Mouse (Mus musculus) forebrain, embryonic 11.5 days (tissue): ENCODE data around the gene Dbndd2. TPM values are rescaled to one million over a fixed set of nuclear protein-coding genes. Genes with fewer than 3 reads are reported as not detected.

ENCODE experiments used
- ATAC-seq: fragments of 200-750 bp; cut with Nextera tagmentation; replicated peaks from 2 replicates; pipeline ENCODE4 v1.8.0; 2017; ENCODE audit warnings: moderate TSS enrichment; ENCODE audit not compliant: low FRiP score
- DNase-seq: peaks from one replicate; pipeline ENCODE4 v3.0.0-alpha.2; 2017; ENCODE audit warnings: low spot score
- H3K27ac ChIP-seq: fragments of 300-500 bp; sonication (generic); 2 replicates; pipeline ENCODE4 v1.5.1; 2014; ENCODE audit warnings: low read depth, low read length
- H3K27me3 ChIP-seq: fragments of 300-500 bp; sonication (generic); 2 replicates; pipeline ENCODE4 v1.6.1; 2014; ENCODE audit warnings: mild to moderate bottlenecking, low read length, mixed read lengths; ENCODE audit not compliant: control insufficient read depth, insufficient read depth
- H3K36me3 ChIP-seq: fragments of 300-500 bp; sonication (generic); 2 replicates; pipeline ENCODE4 v1.6.1; 2014; ENCODE audit warnings: mild to moderate bottlenecking, low read length, moderate library complexity, mixed read lengths; ENCODE audit not compliant: control insufficient read depth, insufficient read depth
- H3K4me1 ChIP-seq: fragments of 300-500 bp; sonication (generic); replicated peaks from 2 replicates; pipeline ENCODE4 v1.6.1; 2014; ENCODE audit warnings: low read length, mixed read lengths; ENCODE audit not compliant: control insufficient read depth, insufficient read depth
- H3K4me2 ChIP-seq: fragments of 300-500 bp; sonication (generic); 2 replicates; pipeline ENCODE4 v1.6.1; 2014; ENCODE audit warnings: low read depth, mild to moderate bottlenecking, low read length, moderate library complexity, mixed read lengths; ENCODE audit not compliant: severe bottlenecking
- H3K4me3 ChIP-seq: fragments of 300-500 bp; sonication (generic); 2 replicates; pipeline ENCODE4 v1.5.1; 2014; ENCODE audit warnings: low read depth, low read length
- H3K9ac ChIP-seq: fragments of 300-500 bp; sonication (generic); 2 replicates; pipeline ENCODE4 v1.6.1; 2014; ENCODE audit warnings: low read length
- H3K9me3 ChIP-seq: fragments of 300-500 bp; sonication (generic); 2 replicates; pipeline ENCODE4 v1.6.1; 2016; ENCODE audit warnings: low read length, mixed read lengths; ENCODE audit not compliant: control insufficient read depth
- WGBS: fragments of 180-500 bp; shearing (Covaris S2); extraction: QIAGEN DNeasy Blood & Tissue Kit; methylation state at CpG from one replicate; pipeline ENCODE4 v1.1.7; 2014; 5-methylcytosine and 5-hydroxymethylcytosine counted together
- polyA plus RNA-seq: library from polyadenylated mRNA; unstranded; fragments of >200 nt; fragmentation: Nextera tagmentation; extraction: Ambion mirVana; gene quantifications from 2 replicates; pipeline ENCODE4 v1.2.1, GENCODE M21; 2014

Gene Dbndd2
- polyA plus RNA-seq, 1 experiment from 2014 or later: 3.4 TPM

- H3K27ac ChIP-seq: no peak overlapping the region
- no peak overlapping the region for H3K9ac ChIP-seq
- DNase-seq: no peak
- H3K36me3 ChIP-seq: no peaks in the 10 kb centered on the region
- no peaks in the 10 kb centered on the region for H3K9me3 ChIP-seq
- H3K4me2 ChIP-seq: no peak overlapping the region
- H3K4me3 ChIP-seq: no peak overlapping the region
- no peak for ATAC-seq
- no peaks in the 10 kb centered on the region for H3K4me1 ChIP-seq
- 88% methylated on average over 5 of the region's 5 CpGs for WGBS
- H3K27me3 ChIP-seq: no peaks in the 10 kb centered on the region
Observed at GRCm38 (mm10) chr2:164448921-164449320, 37.0 kb upstream of the Dbndd2 start.

DNA sequence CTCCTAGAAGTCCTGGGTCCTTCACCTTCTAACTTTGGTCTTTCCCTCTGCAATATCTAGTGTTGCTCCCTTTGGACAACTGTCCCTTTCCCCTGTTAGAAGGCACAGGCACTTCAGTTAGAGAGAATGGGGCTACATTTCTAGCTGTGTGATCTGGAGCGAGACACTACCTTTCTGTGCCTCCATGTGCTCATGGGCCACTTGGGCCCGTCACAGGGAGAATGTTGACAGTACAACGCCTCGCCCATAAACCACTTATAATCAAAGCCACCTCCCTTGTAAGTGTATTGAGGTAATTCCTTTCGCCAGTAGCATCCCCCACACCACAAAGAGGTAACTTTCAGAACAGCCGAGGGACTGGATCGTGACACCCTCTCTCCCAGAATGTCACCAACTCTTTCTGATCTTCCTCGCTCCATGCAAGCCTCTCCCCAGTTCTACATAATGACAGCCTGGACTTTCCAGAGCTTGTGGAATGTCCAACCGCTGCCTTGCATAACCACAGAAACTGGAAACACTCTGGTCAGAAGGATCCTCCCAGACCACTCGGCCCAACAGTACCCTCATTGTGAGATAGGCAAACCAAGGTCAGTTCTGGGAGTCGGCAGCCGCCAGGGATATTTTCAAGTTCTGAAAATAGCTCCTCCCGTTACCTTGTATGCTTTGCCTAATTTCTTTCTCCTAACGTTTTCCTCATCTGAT lies 36.4 kb upstream of the Dbndd2 start:
- Histone ChIP-seq H3K4me2 (no peak overlapping the region), H3K27ac (no peak overlapping the region), H3K27me3 (no peaks in the 10 kb centered on the region), H3K4me1 (no peaks in the 10 kb centered on the region), H3K4me3 (no peak overlapping the region), H3K36me3 (no peaks in the 10 kb centered on the region), H3K9ac (no peak overlapping the region), H3K9me3 (no peaks in the 10 kb centered on the region)
- no peak for DNase-seq
- 88% methylated on average over 14 of the region's 14 CpGs for WGBS
- ATAC-seq: no peak

DNA sequence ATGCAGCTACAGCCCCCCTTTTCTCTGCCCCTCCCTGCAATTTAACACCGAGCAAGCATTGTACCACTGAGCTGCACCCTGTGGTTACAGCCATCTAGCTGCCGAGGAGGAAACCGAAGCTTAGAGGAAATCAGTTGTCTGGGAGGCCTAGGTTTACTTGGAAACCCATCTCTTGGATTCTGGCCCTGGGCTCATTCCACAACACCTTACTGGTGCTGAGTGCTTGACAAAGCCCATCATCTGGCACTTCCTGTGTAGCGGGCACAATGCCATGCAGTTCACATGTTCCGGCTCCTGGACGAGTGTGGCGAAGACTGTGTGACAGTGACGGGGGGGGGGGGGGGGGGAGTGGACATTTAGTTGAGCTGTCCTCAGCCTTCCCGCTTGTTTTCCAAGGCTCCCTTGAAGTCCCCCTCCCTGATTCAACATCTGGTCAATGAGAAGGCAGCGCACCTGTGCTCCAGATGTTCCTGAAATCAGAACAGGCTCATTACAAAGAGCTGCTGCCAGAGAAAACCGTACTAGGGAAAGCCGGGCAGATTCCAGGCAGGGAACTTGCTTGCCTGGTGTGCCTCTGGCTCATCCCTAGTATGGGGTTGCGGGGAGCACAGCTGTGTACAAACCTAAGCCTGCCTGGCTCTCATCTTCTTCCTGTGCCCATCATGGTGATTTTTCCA lies 33.8 kb upstream of the Dbndd2 start:
- Histone ChIP-seq H3K27me3 (no peaks in the 10 kb centered on the region), H3K9me3 (no peaks in the 10 kb centered on the region), H3K36me3 (no peaks in the 10 kb centered on the region), H3K27ac (no peak overlapping the region), H3K9ac (no peak overlapping the region), H3K4me1 (no peaks in the 10 kb centered on the region; the same call in 1 of the 2 replicates), H3K4me3 (no peak overlapping the region), H3K4me2 (no peak overlapping the region)
- ATAC-seq (no peak), DNase-seq (no peak)
- WGBS: 52% methylated on average over 12 of the region's 13 CpGs

DNA sequence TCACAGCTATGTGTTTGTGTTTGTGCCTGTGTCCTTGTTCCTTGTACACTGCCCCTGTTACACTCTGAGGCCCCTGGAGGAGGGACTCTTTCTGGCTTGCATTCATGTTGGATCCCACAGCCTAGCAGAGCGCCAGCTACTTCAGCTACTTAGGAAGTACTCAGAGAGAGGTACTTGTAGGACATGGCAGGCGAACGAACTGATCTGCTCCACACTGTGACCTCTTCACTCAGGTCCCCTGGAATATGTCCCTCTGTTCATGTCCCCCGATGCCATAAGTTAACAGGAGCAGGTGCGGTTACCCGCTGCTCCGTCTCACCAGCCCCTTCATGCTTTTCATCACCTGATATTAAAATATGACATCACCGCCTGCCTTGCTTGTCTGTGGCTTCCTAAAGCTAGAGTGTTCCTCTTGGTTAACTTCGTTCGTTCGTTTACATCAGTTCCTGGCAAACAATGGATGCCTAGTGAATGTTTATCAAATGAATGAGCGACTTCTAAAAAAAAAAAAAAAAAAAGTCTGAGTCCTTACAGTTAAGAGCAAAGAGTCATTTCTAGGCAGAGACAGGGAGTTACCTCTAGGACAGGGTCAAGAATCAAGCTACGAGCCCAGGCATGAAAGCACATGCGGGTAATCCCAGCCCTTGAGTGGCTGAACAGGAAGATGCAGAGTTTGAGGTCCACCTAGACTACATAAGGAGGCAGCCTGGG lies 32.7 kb upstream of the Dbndd2 start:
- Histone ChIP-seq H3K9me3 (no peaks in the 10 kb centered on the region), H3K36me3 (no peaks in the 10 kb centered on the region), H3K4me3 (no peak overlapping the region), H3K4me1 (no peaks in the 10 kb centered on the region; the same call in 1 of the 2 replicates), H3K9ac (no peak overlapping the region), H3K4me2 (no peak overlapping the region), H3K27me3 (no peaks in the 10 kb centered on the region), H3K27ac (no peak overlapping the region)
- 87% methylated on average over 14 of the region's 14 CpGs for WGBS
- DNase-seq (no peak), ATAC-seq (no peak)

DNA sequence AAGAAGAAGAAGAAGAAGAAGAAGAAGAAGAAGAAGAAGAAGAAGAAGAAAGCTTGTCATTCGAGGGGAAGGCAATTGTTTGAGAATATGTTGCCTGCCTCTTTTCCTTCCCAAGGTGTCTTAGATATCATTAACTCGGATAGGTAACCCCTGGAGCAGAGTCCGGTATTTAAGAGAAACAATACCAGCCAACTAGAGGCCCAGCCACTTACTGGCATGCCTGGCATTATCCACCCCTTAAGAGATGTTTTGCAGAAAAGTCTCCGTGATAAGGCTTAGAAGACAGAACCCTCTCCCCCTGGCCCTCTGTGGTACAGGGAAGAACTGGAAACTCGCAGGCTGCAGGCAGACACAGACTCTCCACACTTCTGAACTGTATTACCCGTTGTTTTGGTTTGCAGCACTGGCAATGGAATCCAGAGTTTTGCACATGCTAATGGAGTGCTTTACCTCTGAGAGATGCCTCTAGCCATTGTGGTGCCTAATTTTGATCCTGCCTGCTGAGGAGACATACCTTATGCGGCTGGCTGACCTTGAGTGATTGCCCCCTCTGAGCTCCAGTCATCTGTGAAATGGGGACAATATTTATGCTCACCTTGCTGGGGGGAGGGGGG lies 31.9 kb upstream of the Dbndd2 start:
- H3K9me3 ChIP-seq: no peaks in the 10 kb centered on the region
- WGBS: 73% methylated on average over 7 of the region's 7 CpGs
- H3K4me1 ChIP-seq: no peaks in the 10 kb centered on the region; the same call in 1 of the 2 replicates
- H3K27ac ChIP-seq: no peak overlapping the region
- no peak for DNase-seq
- ATAC-seq: no peak
- no peak overlapping the region for H3K4me3 ChIP-seq
- H3K9ac ChIP-seq: no peak overlapping the region
- H3K4me2 ChIP-seq: no peak overlapping the region
- H3K27me3 ChIP-seq: no peaks in the 10 kb centered on the region
- H3K36me3 ChIP-seq: no peaks in the 10 kb centered on the region

GRCm38 (mm10) chr2:164454846-164455245 lies 31.1 kb upstream of the Dbndd2 start:
- H3K4me3 ChIP-seq: no peak overlapping the region
- H3K9ac ChIP-seq: no peak overlapping the region
- DNase-seq: no peak
- no peak overlapping the region for H3K4me2 ChIP-seq
- ATAC-seq: no peak
- no peaks in the 10 kb centered on the region; the same call in 1 of the 2 replicates for H3K4me1 ChIP-seq
- H3K27ac ChIP-seq: no peak overlapping the region
- H3K9me3 ChIP-seq: no peaks in the 10 kb centered on the region
- H3K36me3 ChIP-seq: no peaks in the 10 kb centered on the region
- no peaks in the 10 kb centered on the region for H3K27me3 ChIP-seq
- 85% methylated on average over 10 of the region's 10 CpGs for WGBS

GRCm38 (mm10) chr2:164455421-164456190 lies 30.3 kb upstream of the Dbndd2 start:
- Histone ChIP-seq H3K4me1 (no peaks in the 10 kb centered on the region; the same call in 1 of the 2 replicates), H3K27ac (no peak overlapping the region), H3K9me3 (no peaks in the 10 kb centered on the region), H3K36me3 (no peaks in the 10 kb centered on the region), H3K9ac (no peak overlapping the region), H3K27me3 (no peaks in the 10 kb centered on the region), H3K4me2 (no peak overlapping the region), H3K4me3 (no peak overlapping the region)
- no peak for DNase-seq
- 79% methylated on average over 6 of the region's 6 CpGs for WGBS
- ATAC-seq: no peak

GRCm38 (mm10) chr2:164456413-164456812 lies 29.5 kb upstream of the Dbndd2 start:
- 73% methylated on average over 1 of the region's 1 CpGs for WGBS
- Histone ChIP-seq H3K9me3 (no peaks in the 10 kb centered on the region), H3K27me3 (no peaks in the 10 kb centered on the region), H3K4me2 (peak overlapping the region; percentile 36; the same call in 1 of the 2 replicates), H3K4me3 (no peak overlapping the region), H3K4me1 (no peaks in the 10 kb centered on the region; the same call in 1 of the 2 replicates), H3K9ac (no peak overlapping the region), H3K36me3 (no peaks in the 10 kb centered on the region), H3K27ac (0 out of 2 replicates have a peak overlapping the region, but pooled peaks have one; percentile 12)
- no peak for DNase-seq
- ATAC-seq: no peak
